Mouse (Mus musculus) MEL (cell line): ENCODE data around the gene Fryl. TPM values are rescaled to one million over a fixed set of nuclear protein-coding genes. Genes with fewer than 3 reads are reported as not detected.

ENCODE experiments used
- DNase-seq: peaks from one replicate; pipeline ENCODE4 v3.0.0; 2011; ENCODE audit warnings: low read depth, low spot score
- H3K27ac ChIP-seq: 2 replicates; pipeline ENCODE4 v1.5.1; 2012; ENCODE audit warnings: low read depth, mild to moderate bottlenecking, control low read depth, low read length, moderate library complexity; ENCODE audit not compliant: control insufficient read depth
- H3K27me3 ChIP-seq, 2 experiments: fragments of 150-350 bp in 1 of 2; sonication (generic) in 1 of 2; 2 replicates each; pipeline ENCODE4 v1.6.1; 2012; ENCODE audit warnings: low read length in 2 of 2, mild to moderate bottlenecking in 2 of 2, improper control_type of control experiment in 1 of 2, moderate library complexity in 1 of 2; ENCODE audit not compliant: insufficient read depth in 2 of 2, control insufficient read depth in 1 of 2
- H3K36me3 ChIP-seq, 2 experiments: 2 replicates each; pipeline ENCODE4 v1.6.1; 2012 to 2014; ENCODE audit warnings: low read length in 2 of 2, improper control_type of control experiment in 1 of 2, inconsistent platforms in 1 of 2, mild to moderate bottlenecking in 1 of 2; ENCODE audit not compliant: insufficient read depth in 2 of 2, control insufficient read depth in 1 of 2
- H3K4me1 ChIP-seq, 2 experiments: fragments of 150-350 bp in 1 of 2; sonication (generic) in 1 of 2; 2 replicates each; pipeline ENCODE4 v1.6.1; 2012; ENCODE audit warnings: low read length in 2 of 2, improper control_type of control experiment in 1 of 2, mild to moderate bottlenecking in 1 of 2; ENCODE audit not compliant: insufficient read depth in 2 of 2, control insufficient read depth in 1 of 2
- H3K4me3 ChIP-seq, 2 experiments: fragments of 150-350 bp in 1 of 2; sonication (generic) in 1 of 2; 2 replicates each; pipeline ENCODE4 v1.5.1; 2012; ENCODE audit warnings: low read depth in 2 of 2, low read length in 2 of 2, mild to moderate bottlenecking in 2 of 2, moderate library complexity in 2 of 2, control low read depth in 1 of 2, improper control_type of control experiment in 1 of 2; ENCODE audit not compliant: control insufficient read depth in 1 of 2, insufficient read depth in 1 of 2
- H3K79me2 ChIP-seq: 2 replicates; pipeline ENCODE4 v1.6.1; 2012; ENCODE audit warnings: mild to moderate bottlenecking, low read length, moderate library complexity; ENCODE audit not compliant: control insufficient read depth, poor library complexity, insufficient read depth
- H3K9ac ChIP-seq: 2 replicates; pipeline ENCODE4 v1.6.1; 2012; ENCODE audit warnings: low read depth, mild to moderate bottlenecking, control low read depth, low read length, moderate library complexity; ENCODE audit not compliant: control insufficient read depth, poor library complexity, severe bottlenecking
- H3K9me3 ChIP-seq: fragments of 150-350 bp; sonication (generic); replicated peaks from 2 replicates; pipeline ENCODE4 v1.6.1; 2012; ENCODE audit warnings: mild to moderate bottlenecking, low read length, improper control_type of control experiment, moderate library complexity; ENCODE audit not compliant: insufficient read depth
- CHD1 ChIP-seq: IDR thresholded peaks from 2 replicates; pipeline ENCODE4 v1.6.1; 2012; ENCODE audit warnings: low read depth, mild to moderate bottlenecking, inconsistent platforms, low read length, improper control_type of control experiment
- CHD2 ChIP-seq: IDR thresholded peaks from 2 replicates; pipeline ENCODE4 v1.6.1; 2011; ENCODE audit warnings: low read length, improper control_type of control experiment
- EP300 ChIP-seq, 2 experiments: IDR thresholded peaks; 2 replicates each; pipeline ENCODE4 v1.6.1; 2011; ENCODE audit warnings: improper control_type of control experiment in 2 of 2, low read length in 2 of 2, low read depth in 1 of 2, mild to moderate bottlenecking in 1 of 2
- ETS1 ChIP-seq: IDR thresholded peaks from 2 replicates; pipeline ENCODE4 v1.6.1; 2012; ENCODE audit warnings: low read depth, mild to moderate bottlenecking, inconsistent platforms, low read length, improper control_type of control experiment, moderate library complexity
- GABPA ChIP-seq: IDR thresholded peaks from 2 replicates; pipeline ENCODE4 v1.6.1; 2012; ENCODE audit warnings: low read depth, mild to moderate bottlenecking, inconsistent platforms, low read length, improper control_type of control experiment, moderate library complexity
- GATA1 ChIP-seq: IDR thresholded peaks from 2 replicates; pipeline ENCODE4 v1.6.1; 2011; ENCODE audit warnings: low read depth, low read length, improper control_type of control experiment
- HCFC1 ChIP-seq: IDR thresholded peaks from 2 replicates; pipeline ENCODE4 v1.6.1; 2012; ENCODE audit warnings: low read depth, mild to moderate bottlenecking, inconsistent platforms, low read length, improper control_type of control experiment, moderate library complexity
- JUND ChIP-seq: IDR thresholded peaks from 2 replicates; pipeline ENCODE4 v1.6.1; 2011; ENCODE audit warnings: low read depth, mild to moderate bottlenecking, improper control_type of control experiment, low read length
- MAFK ChIP-seq: IDR thresholded peaks from 2 replicates; pipeline ENCODE4 v1.6.1; 2011; ENCODE audit warnings: low read depth, mild to moderate bottlenecking, low read length, improper control_type of control experiment, borderline replicate concordance
- MAZ ChIP-seq: IDR thresholded peaks from 2 replicates; pipeline ENCODE4 v1.6.1; 2012; ENCODE audit warnings: low read depth, mild to moderate bottlenecking, inconsistent platforms, low read length, improper control_type of control experiment
- MXI1 ChIP-seq: IDR thresholded peaks from 2 replicates; pipeline ENCODE4 v1.6.1; 2011; ENCODE audit warnings: mild to moderate bottlenecking, low read depth, low read length, improper control_type of control experiment
- MYB ChIP-seq: IDR thresholded peaks from 2 replicates; pipeline ENCODE4 v1.6.1; 2011; ENCODE audit warnings: mild to moderate bottlenecking, low read depth, low read length, improper control_type of control experiment
- MYC ChIP-seq: IDR thresholded peaks from 2 replicates; pipeline ENCODE4 v1.6.1; 2011; ENCODE audit warnings: low read depth, mild to moderate bottlenecking, low read length, improper control_type of control experiment, moderate library complexity
- NELFE ChIP-seq: IDR thresholded peaks from 2 replicates; pipeline ENCODE4 v1.6.1; 2011; ENCODE audit warnings: low read depth, low read length, improper control_type of control experiment
- NRF1 ChIP-seq: IDR thresholded peaks from 2 replicates; pipeline ENCODE4 v1.6.1; 2014; ENCODE audit warnings: low read depth, mild to moderate bottlenecking, inconsistent platforms, low read length, improper control_type of control experiment, moderate library complexity; ENCODE audit not compliant: poor library complexity, insufficient read depth, severe bottlenecking
- POLR2A ChIP-seq, 2 experiments: IDR thresholded peaks; 2 replicates each; pipeline ENCODE4 v1.6.1; 2011 to 2012; ENCODE audit warnings: low read length in 2 of 2, mild to moderate bottlenecking in 2 of 2, control low read depth in 1 of 2, improper control_type of control experiment in 1 of 2, low read depth in 1 of 2, moderate library complexity in 1 of 2; ENCODE audit not compliant: control insufficient read depth in 1 of 2, insufficient read depth in 1 of 2, poor library complexity in 1 of 2
- POLR2AphosphoS5 ChIP-seq: IDR thresholded peaks from 2 replicates; pipeline ENCODE4 v1.6.1; 2012; ENCODE audit warnings: low read depth, borderline replicate concordance, mild to moderate bottlenecking, inconsistent platforms, low read length, moderate library complexity, mixed read lengths
- RAD21 ChIP-seq: IDR thresholded peaks from 2 replicates; pipeline ENCODE4 v1.6.1; 2011; ENCODE audit warnings: mild to moderate bottlenecking, low read depth, low read length, improper control_type of control experiment
- RCOR1 ChIP-seq: IDR thresholded peaks from 2 replicates; pipeline ENCODE4 v1.6.1; 2012; ENCODE audit warnings: low read depth, mild to moderate bottlenecking, inconsistent platforms, low read length, improper control_type of control experiment
- SIN3A ChIP-seq: IDR thresholded peaks from 2 replicates; pipeline ENCODE4 v1.6.1; 2012; ENCODE audit warnings: low read length, improper control_type of control experiment, inconsistent platforms
- SMC3 ChIP-seq: IDR thresholded peaks from 2 replicates; pipeline ENCODE4 v1.6.1; 2011; ENCODE audit warnings: low read depth, low read length, improper control_type of control experiment
- TAL1 ChIP-seq: IDR thresholded peaks from 2 replicates; pipeline ENCODE4 v1.6.1; 2012; ENCODE audit warnings: mild to moderate bottlenecking, inconsistent platforms, low read length, moderate library complexity, mixed read lengths
- TBP ChIP-seq: IDR thresholded peaks from 2 replicates; pipeline ENCODE4 v1.8.0; 2011; ENCODE audit warnings: low read depth, low read length, improper control_type of control experiment
- TCF12 ChIP-seq: IDR thresholded peaks from 2 replicates; pipeline ENCODE4 v1.6.1; 2014; ENCODE audit warnings: low read depth, mild to moderate bottlenecking, inconsistent platforms, low read length, improper control_type of control experiment, moderate library complexity
- UBTF ChIP-seq: IDR thresholded peaks from 2 replicates; pipeline ENCODE4 v1.6.1; 2012; ENCODE audit warnings: low read depth, mild to moderate bottlenecking, inconsistent platforms, low read length, improper control_type of control experiment, moderate library complexity, borderline replicate concordance; ENCODE audit not compliant: insufficient read depth
- USF1 ChIP-seq: IDR thresholded peaks from 2 replicates; pipeline ENCODE4 v1.6.1; 2014; ENCODE audit warnings: low read depth, mild to moderate bottlenecking, inconsistent platforms, low read length, improper control_type of control experiment, moderate library complexity
- USF2 ChIP-seq, 2 experiments: IDR thresholded peaks; 2 replicates each; pipeline ENCODE4 v1.6.1; 2011 to 2012; ENCODE audit warnings: improper control_type of control experiment in 2 of 2, low read length in 2 of 2, borderline replicate concordance in 1 of 2, inconsistent platforms in 1 of 2, low read depth in 1 of 2, mild to moderate bottlenecking in 1 of 2; ENCODE audit not compliant: insufficient read depth in 1 of 2
- ZMIZ1 ChIP-seq: IDR thresholded peaks from 2 replicates; pipeline ENCODE4 v1.6.1; 2012; ENCODE audit warnings: low read depth, mild to moderate bottlenecking, inconsistent platforms, low read length, improper control_type of control experiment, moderate library complexity
- polyA plus RNA-seq, 2 experiments: library from polyadenylated mRNA; stranded (reverse) in 1 of 2; unstranded in 1 of 2; fragments of >175 nt in 1 of 2; fragments of >200 nt in 1 of 2; gene quantifications; 2 replicates each; pipeline versions ENCODE4 v1.2.1 to v1.2.4; 2012; ENCODE audit warnings: low replicate concordance in 2 of 2, low read depth in 1 of 2; ENCODE audit not compliant: insufficient read length in 2 of 2, insufficient read depth in 1 of 2, missing spikeins in 1 of 2
- total RNA-seq: library from RNA; depleted of rRNA; stranded (reverse); fragments of 300-350 nt; gene quantifications from 2 replicates; pipeline ENCODE4 v1.2.3, GENCODE M21; 2012

Fryl gene
- total and polyA plus RNA-seq, 3 experiments, result 18.8 to 188 (median 39.7) TPM

- peak overlapping the region; percentile 82 for H3K9ac ChIP-seq
- H3K27ac ChIP-seq, result peak overlapping the region; percentile 86
- peak overlapping the region; percentile 95 to 96 for H3K4me3 ChIP-seq
- peak; percentile 82 for DNase-seq
- peaks cover 43% of the 10 kb centered on the region for H3K79me2 ChIP-seq
- peaks cover 23 to 25% of the 10 kb centered on the region in 2 experiments for H3K4me1 ChIP-seq
- no peaks in the 10 kb centered on the region for H3K27me3 ChIP-seq
- H3K9me3 ChIP-seq, result no peaks in the 10 kb centered on the region
- TF ChIP-seq ETS1, result peak; percentile 59; the same call in 1 of the 2 replicates
- TF ChIP-seq MXI1, result peak; percentile 42
- TF ChIP-seq GATA1, result peak; percentile 82
- no peak for TF ChIP-seq POLR2A (IDR thresholded peaks at IDR 0.05; ENCODE audit: control insufficient read depth in 1 of 2, insufficient read depth in 1 of 2, low read depth in 1 of 2, low read length in 2 of 2, poor library complexity in 1 of 2)
- no peak for TF ChIP-seq CHD2
- peak; percentile 12; the same call in 1 of the 2 replicates for TF ChIP-seq NELFE
- no peak for TF ChIP-seq USF2 (IDR thresholded peaks at IDR 0.05; ENCODE audit: borderline replicate concordance in 1 of 2, insufficient read depth in 1 of 2, low read depth in 1 of 2, low read length in 2 of 2)
- TF ChIP-seq MYC, result 0 out of 2 replicates have a peak, but pooled peaks have one; percentile 12
- no peak for TF ChIP-seq HCFC1
- TF ChIP-seq SIN3A, result peak; percentile 74
- no peak for TF ChIP-seq NRF1
- TF ChIP-seq SMC3, result no peak
- 0 out of 2 replicates have a peak, but pooled peaks have one; percentile 28 for TF ChIP-seq RCOR1
- TF ChIP-seq EP300 (IDR thresholded peaks at IDR 0.05; ENCODE audit: low read depth in 1 of 2, low read length in 2 of 2), result peak; percentile 25 to 41; a peak in 1 of 4 replicates
- no peak for TF ChIP-seq ZMIZ1
- TF ChIP-seq TAL1, result no peak
- peak; percentile 58; the same call in 1 of the 2 replicates for TF ChIP-seq TBP
- TF ChIP-seq TCF12, result 0 out of 2 replicates have a peak, but pooled peaks have one; percentile 28
- peaks cover 0 to 37% of the 10 kb centered on the region in 2 experiments; a peak in 2 of 4 replicates for H3K36me3 ChIP-seq
Measured at GRCm38 (mm10) chr5:73254660-73255059, 1.8 kb downstream of the Fryl start.

DNA sequence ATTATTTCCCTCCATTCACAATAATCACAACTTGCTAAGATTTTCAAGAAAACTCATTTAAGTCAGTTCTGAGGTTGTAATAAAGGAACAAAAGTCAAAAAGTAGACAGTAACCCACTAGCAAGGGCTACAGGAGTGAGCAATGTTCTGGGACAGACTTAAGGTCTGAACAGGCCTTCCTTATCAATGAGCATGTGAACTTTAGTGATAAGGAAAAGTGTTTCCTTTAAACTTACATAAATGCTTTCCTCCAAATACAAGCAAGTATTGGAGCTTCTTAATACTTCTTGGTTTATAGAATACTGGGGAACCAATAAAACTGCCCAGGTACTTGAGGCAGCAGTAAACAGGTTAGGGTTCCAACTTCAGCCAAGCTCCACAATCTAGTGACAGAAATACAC is 3.7 kb downstream of the Fryl start:
- Histone ChIP-seq H3K9ac (peak overlapping the region; percentile 42; the same call in 1 of the 2 replicates), H3K79me2 (peaks cover 54% of the 10 kb centered on the region), H3K27me3 (no peaks in the 10 kb centered on the region), H3K4me3 (peak overlapping the region in 1 of 2 experiments; percentile 15; a peak in 2 of 4 replicates), H3K36me3 (peaks cover 0 to 35% of the 10 kb centered on the region in 2 experiments; a peak in 3 of 4 replicates), H3K27ac (peak overlapping the region; percentile 78), H3K9me3 (no peaks in the 10 kb centered on the region), H3K4me1 (peaks cover 19 to 22% of the 10 kb centered on the region in 2 experiments)
- peak; percentile 66 for DNase-seq
- TF ChIP-seq MYB, result no peak
- peak; percentile 67 for TF ChIP-seq TAL1
- TF ChIP-seq CHD2, result no peak
- TF ChIP-seq GABPA, result no peak
- no peak; the same call in 1 of the 2 replicates for TF ChIP-seq RCOR1
- no peak for TF ChIP-seq USF1
- peak; percentile 76 to 80 for TF ChIP-seq EP300 (IDR thresholded peaks at IDR 0.05; ENCODE audit: low read depth in 1 of 2, low read length in 2 of 2)
- TF ChIP-seq GATA1, result peak; percentile 94
- 0 out of 2 replicates have a peak, but pooled peaks have one; percentile 12 for TF ChIP-seq MYC
- no peak for TF ChIP-seq NELFE
- no peak for TF ChIP-seq POLR2AphosphoS5
- TF ChIP-seq HCFC1, result no peak
- TF ChIP-seq TCF12, result peak; percentile 72
- TF ChIP-seq MAZ, result no peak
- no peak for TF ChIP-seq JUND
- no peak for TF ChIP-seq CHD1
- TF ChIP-seq USF2 (IDR thresholded peaks at IDR 0.05; ENCODE audit: borderline replicate concordance in 1 of 2, insufficient read depth in 1 of 2, low read depth in 1 of 2, low read length in 2 of 2), result no peak
- no peak for TF ChIP-seq MAFK
- TF ChIP-seq TBP, result no peak
- no peak for TF ChIP-seq RAD21
- no peak for TF ChIP-seq UBTF
- TF ChIP-seq ETS1, result peak; percentile 60; the same call in 1 of the 2 replicates
